Mouse (Mus musculus): ENCODE measurements at regions not wholly inside any gene's neighbourhood (a gene's known extent, or its start where the extent isn't known, plus 50 kb on each side); places are given as distances from the start of the nearest gene placed in this dataset.

DNA sequence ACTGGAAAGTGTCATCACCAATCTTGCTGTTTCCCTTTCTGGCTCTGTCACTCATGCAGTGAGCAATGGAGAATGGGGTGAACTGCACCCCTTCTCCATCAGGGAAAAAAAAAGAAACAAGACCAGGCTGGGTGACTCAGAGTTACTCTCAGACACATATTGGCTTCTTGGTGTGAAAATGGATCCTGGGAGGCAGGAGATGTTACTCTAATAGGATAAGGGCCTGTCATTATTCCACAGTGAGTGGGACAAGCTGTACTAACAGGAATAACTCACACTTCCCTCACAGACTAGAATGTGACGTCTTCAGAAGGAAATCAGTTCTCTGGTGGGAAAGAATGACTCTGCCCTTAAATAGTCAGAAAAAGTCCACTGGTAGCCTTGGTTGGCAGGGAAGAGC lies 181.4 kb upstream of the Nlrp1b start:
- no peak for DNase-seq

DNA sequence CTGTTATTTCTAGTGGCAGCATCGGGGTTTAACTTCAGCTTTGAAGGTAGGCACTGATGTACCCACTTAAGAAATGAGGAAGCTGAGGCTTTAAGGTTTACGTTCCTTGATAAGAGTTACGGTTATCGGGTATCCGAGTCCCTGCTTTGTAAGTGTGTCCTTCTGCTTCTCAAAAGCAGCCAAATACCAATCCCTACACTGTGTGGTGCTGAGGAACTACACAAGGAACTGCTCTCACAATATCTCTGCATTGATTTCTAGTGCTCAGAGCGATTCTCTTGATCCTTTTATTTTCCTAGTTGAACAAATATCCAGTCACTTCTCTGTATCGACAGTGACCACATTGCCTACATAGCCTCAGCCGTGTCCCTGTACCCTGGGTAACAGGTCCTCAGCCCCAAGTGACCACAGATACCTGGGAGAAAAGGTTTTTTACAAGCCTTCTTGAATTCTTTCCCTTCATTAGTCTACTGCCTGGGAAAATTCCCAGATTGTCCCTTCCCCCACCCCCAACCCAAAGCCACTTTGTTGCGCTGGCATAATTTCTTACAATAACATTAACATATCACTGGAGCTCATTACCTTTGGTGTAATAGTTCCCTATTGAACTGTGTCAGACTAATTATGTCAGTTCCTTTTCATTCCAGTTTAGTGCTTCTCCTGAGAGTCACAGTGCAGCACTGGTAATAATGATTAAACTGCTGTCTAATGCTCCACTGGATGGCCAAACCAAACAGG lies 184.0 kb upstream of the Nlrp1b start:
- DNase-seq = no peak

DNA sequence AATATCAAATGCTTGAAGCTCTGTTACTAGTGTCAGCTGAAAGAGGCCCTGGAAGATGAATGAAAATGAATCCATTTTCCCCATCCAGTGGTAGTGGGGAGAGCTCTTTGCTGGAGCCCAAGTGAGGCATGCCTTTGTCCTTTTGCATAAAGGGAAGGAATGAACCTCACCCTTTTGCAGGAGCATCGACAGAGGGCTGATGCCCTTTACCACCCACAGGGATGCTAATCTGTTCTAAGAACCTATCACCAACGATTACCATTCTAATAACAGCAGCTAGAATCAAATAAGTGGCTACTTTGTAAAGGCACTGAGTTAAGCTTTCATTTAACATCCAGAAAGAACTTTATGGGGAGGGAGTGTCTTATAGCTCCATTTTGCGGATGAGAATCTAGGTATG lies 184.9 kb upstream of the Nlrp1b start:
- DNase-seq = no peak

DNA sequence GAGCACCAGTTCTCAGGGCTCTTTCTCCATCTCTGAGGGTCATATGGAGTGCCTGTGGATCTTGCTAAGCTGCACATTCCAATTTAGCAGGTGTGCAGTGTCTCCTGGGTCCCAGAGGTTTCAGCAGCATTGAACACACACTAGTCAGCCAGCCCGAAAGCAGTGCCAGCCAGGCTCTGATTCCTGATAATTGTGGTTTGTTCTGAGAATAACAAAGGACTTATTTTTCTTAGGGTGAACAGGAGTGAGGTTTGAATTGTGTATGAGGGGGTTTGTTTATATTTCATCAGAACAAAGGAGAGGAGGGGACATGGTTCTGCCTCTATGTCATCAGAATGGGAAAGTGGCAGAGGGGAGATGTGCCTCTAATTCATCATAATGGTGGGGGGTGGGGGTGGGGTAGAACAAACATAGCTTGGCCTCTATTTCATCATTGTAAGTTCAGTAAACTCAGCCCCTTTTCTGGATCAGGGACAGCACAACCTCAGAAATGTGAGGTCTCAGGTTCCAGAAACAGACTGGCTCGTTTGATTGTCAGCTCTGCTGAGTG lies 191.8 kb upstream of the Nlrp1b start:
- DNase-seq = no peak

DNA sequence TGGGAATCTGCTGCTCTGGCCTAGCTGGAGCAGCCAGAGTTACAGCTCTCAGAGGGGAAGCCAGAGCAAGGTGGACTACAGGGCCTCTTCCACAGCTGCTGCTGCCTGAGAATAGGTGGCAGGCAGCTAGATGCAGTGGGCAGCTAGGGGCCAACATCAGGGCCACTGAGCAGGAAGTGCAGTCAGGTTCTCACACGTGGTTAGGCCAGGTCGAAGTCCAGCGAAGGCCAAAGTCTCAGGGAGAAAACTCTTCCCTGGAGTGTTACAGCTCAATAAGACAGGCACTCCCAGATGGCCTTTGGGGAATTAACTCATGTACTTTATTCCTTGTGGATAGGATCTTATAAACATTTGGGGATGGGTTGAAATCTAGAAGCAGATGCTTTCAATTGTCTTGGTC lies 192.7 kb upstream of the Nlrp1b start:
- DNase-seq = no peak

DNA sequence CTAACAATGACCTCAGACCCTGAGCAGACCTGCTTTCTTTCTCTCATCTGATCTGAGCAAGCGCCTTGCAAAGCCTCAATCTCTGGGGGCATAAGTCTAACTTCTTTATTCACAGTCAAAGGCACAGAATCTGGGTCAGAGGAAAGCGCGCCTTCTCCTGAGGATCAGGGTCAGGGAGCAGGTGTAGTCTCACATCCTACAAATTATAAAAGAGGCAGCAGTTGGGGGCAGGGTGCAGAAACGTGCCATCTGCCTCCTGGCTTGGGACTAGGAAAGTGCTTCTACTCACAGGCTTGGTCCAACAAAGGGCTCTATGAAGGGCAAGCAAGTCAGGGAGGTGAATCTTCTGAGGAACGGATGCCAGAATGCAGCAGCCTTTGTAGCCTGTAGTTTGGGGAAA lies 194.3 kb upstream of the Nlrp1b start:
- no peak for DNase-seq

DNA sequence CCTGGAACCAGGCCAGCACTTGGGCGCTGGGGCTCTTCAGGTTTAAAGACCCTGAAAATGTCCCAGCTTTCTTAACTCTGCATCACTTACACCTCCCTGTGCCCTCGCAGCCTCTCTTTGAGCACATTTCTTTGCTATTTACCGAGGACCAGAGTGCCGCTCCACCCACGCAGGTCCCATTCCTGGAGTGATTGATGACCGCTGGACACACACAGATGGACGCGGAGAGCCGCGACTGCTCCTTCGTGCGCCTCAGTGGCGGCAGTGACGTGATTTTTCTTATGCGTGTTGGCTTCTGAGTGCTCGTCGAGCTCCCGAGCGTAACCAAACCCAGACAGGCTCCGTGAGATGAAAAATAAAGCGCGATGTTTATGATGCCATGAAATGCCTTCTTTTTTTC lies 199.2 kb upstream of the Nlrp1b start:
- DNase-seq = no peak

DNA sequence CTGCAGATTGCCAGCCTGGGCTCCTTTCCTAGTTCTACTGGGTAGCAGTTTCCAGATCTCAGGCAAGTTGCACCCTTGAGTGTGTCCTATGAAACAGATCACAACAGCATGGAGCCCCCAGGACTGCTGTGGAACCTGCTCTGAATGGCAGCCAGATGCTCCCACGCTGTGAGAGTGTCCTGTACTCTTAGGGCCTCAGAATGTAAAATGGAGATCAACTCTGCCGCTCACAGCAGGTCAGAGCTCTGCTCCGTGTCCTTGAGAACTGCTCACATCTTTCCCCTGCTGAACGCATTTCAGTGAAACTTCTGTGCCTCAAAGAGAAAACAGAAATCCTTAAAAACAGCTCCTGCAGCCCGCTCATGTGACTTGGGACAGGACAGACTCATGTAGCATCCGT lies 203.7 kb upstream of the Nlrp1b start:
- no peak for DNase-seq

DNA sequence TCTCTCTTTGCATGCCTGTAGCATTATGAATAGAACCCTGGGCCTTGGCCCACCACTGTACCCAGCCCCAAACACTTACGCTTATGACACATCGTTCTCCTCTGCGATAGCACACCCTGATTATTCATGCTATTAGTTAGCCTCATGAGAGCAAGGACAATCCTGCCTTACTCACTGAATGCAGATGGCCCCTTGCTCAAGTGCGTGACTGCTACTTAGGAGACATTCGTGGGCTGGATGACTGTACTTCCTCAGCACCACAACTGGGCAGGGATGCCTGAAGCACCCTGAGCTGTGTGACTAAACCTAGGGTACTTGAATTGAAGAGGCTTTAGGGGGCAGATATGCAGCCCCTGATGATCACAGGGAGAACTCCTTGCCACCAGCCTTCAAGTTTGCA lies 204.4 kb upstream of the Nlrp1b start:
- DNase-seq = no peak

DNA sequence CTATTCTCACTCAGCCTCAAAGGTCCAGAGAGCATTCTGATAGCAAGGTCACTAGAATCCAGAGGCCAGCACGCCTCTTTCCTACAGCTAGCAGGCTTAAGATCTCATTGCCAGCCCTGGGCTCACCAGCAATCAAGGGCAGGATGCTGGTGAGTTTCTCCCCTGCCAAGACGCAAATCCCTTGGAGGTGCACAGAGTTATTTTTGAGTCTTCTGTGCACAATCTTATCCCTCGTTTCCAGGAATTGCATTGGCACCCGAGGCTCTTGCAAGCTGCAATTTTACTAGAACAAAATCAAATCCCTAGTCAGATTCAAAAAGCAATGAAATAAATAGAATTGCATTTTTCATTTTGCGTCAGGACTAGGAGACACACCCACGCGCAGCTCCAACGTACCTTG lies 205.2 kb upstream of the Nlrp1b start:
- DNase-seq = no peak

DNA sequence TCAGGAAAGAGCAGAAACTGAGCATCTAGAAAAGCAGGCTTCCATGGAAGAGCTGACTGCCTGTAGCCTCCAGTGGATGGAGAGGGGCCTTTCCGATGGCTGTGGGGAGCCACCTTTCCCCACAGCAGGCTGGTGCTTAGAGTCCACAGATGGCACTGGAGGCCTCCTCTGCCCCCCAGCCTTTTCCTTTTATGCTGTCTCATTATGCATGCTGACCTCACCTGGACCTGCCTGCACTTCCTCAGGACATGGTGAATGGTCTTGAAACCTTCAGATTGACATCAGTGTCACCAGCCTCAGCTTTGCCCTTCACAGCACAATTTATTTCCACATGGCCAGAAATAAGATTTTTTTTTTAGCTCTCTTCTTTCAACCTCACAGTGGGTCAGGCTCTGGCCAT lies 205.8 kb upstream of the Nlrp1b start:
- DNase-seq = no peak

DNA sequence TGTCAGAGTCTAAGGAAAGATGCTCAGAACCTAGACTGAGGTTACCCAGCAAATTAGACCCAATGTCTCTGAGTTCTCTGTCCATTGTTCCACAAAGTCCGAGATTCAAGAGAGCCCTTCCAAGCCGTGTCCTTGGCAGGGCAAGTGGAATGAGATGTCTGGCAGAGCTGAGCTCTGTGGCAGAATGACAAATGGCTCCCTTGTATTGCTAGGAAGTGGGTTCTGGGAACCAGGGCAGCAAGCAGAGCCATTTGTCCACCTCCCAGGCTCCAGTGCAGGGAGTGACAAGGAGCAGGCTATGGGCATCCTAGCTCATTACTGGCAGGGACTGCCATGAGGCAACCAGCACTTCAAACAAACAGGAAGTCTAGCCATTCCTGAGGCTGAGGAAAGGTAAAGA lies 206.3 kb upstream of the Nlrp1b start:
- peak; percentile 36 for DNase-seq

DNA sequence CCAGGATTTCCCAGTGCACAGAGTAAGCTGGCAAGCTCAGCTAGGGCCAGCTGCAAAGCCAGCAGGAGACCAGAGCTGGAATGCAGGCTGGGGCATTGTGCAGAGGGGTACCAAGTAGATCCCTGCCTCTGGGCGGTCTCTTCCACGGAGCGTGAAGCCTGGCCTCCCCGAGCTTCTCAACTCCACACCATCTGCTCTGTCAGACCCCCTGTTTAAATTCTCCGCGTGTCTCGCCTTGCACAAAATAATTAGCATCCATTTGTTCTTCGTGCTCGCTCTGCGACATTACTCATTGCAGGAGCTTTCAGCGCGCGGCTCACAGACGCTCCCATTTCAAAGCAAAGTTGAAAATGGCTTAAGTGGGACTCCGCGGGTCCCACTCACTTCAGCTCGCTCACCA lies 209.3 kb upstream of the Nlrp1b start:
- no peak for DNase-seq

DNA sequence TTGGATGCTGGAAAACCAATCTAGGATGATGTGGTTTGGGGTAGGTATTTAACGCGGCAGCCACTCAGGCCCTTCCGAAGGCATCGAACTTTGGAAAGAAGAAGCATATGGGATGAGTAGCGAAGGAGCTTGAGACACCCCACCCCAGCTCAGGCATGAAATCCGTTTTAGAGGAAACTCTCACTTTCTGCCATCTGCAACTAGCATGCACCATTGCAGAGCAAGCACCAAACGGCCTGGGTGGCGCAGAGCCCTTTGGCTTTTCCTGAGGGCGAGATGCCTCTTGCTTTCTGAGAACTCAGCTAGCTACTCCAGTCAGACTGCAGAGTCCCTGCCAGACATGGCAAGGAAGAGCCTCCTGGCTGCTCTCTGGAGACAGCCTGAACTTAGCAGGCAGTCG lies 209.9 kb upstream of the Nlrp1b start:
- no peak for DNase-seq

DNA sequence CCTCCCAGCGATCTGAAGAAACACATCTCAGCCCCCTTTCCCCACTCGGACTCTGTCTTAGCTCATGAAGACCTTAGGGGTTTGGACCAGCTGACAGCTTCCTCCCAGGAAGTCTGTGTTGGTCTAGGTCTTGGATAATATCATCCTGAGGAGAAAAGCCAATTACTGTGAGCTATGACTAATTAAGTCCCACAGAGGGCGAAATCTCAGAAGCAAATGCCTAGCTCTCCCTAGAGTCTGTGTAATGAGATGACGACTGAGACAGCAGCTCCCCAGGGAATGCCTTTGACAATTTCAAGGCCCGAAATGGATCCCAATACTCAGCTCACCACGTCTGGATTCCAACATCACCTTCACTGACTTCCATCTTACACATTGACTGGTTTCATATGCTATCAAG lies 213.5 kb upstream of the Nlrp1b start:
- DNase-seq = no peak

DNA sequence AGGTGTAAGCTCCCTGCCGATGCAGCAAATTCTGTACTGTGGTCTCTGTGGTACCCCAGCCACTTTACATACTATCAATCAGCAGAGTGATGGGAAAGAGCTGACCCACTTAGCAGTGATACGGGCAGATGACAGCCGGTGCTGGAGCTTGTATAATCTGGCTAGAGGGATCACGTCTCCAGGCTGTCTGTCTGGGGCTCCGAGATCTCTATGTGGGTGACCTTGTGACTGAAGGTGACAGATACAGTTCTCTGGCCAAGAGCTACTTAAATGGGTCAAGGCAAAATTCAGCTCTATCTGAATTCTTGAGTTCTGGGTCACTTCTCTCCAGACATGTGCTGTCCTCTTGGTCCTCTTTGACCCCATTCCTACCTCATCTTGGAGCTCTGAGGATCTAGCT lies 216.1 kb upstream of the Nlrp1b start:
- DNase-seq = no peak

DNA sequence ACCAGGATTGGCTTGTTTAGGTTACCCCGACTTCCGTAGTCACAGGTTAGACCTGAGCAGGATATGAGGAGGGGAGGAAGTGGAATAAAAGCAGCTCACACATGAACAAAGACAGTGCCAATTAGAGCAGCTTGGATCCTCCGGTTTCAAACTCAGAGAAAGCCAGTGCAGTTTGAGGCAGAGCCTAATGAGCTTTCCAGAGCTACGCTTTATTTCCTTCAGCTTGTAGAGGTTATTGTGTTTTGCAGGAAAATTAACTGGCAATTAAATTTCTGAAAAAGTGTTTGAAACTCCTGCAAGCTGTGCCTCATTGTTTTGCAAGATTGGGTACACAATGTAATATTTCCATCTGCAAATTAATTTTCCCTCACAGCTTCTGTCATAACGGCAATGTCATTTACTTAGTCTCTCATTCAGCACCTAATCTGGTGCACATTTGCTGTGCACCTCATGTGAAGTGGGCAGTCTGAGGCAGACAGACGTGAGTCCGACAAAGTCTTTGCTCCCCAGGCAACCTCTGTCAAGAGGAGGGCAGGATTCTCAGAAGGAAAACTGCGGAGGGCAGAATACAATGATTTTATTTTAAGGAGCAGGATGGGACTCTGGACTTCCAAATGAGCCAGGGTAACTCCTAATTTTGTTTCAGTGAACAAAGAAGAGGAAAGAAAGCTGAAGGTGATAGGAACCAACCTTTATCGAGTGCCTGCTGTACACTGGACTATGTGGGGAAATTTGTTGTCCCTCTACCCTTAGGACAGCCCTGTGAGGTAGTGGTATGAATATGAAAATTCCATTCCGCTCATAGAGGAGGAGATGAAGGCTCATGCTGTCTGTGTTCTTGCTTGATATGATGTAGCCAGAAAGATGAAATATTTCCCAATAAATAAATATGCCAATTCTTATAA lies 217.6 kb upstream of the Nlrp1b start:
- no peak for DNase-seq

DNA sequence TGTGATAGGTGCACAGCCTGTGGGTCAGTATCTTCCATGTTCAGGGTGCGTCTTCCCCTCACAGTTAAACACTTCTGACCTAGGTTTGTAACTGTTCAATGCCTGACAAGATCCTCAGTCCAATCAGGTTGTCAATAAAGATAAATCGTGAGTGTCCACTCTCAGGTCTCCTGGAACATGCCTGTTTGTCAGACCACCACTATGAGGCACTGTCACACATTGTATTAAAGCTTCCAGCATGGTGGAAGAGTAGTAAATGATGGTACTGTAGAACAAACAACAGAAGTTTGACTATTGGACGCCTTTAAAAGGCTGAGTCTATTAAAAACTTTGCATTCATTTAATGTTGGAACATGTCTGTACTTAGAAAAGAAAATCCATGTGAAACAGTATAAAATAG lies 249.6 kb upstream of the Nlrp1b start:
- no peak for DNase-seq

DNA sequence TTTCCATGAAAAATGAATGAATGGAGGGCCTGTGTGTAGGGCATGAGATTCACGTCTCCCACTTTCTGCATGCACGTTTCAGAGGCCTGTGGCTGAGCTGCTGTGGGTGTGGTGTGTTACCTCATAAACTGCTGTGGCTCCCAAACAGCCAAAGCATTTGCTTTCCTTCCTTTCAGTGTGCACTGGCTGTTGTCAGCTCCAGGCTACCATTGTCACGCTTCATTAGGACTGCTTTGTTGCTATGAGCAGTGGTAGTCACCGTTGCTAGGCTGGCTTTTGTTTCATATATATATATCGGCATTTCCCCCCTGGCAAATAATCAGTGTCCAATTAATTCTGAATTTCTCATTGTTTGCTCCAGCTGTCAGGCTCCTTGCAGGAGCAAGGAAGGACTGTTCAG lies 251.9 kb upstream of the Wscd1 start:
- DNase-seq = no peak

DNA sequence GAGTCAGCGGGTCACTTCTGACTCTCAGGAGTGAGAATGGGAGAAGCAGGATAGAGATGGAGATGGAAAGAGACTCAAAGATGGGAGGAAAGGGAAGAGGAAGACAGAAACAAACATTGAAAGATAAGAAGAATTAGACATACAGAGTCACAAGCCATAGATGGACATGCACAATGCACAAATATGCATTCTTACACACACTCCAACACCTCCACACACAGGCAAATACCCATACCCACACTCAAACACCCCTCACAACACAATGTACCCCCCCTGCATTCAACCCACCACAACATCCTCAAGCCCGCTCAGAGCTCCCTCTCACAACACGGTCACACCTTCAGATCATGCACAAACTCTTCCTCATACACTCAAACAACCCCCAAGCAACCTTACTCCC lies 251.4 kb upstream of the Wscd1 start:
- no peak for DNase-seq

DNA sequence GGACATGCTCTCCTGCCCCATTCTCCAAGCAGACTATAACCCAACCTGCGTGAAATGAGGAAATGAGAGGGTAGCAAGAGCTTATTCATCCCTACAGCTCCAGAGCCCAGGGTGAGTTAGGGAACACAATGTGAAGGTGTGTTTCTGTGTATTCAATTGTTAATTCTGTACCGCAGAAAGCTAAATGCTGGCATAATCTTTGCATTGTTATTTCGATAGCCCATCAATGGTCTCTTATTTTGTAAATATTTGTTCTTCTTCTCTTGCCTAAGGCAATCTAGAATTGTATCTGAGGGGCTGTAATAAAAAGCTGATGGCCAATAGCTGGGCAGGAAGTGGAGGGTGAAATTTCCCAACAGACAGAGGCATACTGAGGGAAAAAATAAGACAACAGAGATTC lies 247.6 kb upstream of the Wscd1 start:
- DNase-seq = no peak

DNA sequence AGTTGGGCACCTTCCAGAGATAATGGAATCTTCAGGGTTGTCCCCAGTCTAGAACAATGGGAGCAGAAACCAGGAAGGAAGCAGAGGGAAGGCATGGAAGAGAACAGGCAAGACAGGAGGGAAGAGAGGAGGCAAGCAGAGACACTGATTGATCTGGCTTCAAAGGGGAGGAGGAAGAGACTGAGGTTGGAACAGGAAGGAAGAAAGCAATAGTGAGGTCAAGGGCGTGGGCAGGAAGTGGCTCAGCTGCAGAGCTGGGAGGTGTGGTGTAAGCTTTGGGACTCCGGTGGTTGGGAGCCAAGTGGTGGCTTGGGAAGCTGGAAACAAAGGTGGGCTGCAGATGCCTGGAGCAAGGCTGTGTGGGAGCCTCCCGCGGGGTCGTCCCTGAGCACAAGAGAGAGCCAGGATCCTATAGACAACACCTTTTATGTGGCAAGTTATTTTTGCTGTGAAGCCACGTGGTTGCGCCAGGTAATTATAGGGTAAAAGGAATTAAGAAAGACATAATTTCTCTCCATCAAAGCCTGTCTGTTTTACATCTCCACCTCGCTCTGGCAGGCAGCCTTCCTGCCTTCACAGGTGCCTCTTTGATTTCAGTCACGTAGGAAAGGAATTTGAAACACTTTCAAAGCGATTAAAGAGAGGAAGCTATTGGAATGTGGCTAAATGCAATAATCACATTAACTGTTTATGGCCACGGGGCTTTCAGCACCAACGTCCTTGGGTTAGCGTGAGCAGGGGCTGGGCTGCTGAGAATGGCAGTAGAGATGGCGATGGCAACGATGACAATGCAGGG lies 237.3 kb upstream of the Wscd1 start:
- DNase-seq = no peak

DNA sequence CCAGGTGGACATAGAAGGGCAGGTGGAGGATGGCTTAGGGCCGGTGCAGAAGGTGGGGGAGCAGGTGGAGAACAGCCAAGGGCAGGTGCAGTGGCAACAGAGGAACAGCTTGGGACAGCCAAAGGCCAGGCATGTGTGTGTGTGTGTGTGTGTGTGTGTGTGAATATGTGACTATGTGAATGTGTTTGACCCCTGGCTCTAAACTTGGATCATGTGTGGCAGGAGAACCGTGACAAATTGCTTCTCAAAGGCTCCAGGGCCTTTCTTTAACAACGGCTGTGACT lies 236.7 kb upstream of the Wscd1 start:
- peak; percentile 25 for DNase-seq

DNA sequence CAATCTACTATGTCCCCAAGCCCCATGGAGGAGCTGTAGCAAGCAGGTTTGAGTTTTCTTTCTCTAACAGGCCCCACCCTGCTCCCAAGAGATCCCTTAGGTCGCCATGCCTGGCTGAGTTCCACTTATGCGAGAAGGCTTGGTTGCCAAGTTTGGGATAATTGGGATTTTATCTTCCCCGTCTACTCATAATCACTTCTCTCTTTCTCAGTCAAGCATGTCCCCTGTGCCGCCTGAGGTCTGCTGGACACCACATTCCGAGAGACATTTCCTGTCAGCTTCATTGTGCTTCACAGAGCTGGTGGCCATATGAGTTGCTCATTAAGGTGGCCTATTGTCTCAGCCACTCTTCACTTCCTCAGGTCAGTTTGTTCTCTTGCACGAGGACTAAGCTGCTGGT lies 234.5 kb upstream of the Wscd1 start:
- DNase-seq = no peak

Data from cerebellum, adult 9-10 months (tissue).